8 mouse cellular contexts compared by ENCODE assay signal in the genomic region with DNA sequence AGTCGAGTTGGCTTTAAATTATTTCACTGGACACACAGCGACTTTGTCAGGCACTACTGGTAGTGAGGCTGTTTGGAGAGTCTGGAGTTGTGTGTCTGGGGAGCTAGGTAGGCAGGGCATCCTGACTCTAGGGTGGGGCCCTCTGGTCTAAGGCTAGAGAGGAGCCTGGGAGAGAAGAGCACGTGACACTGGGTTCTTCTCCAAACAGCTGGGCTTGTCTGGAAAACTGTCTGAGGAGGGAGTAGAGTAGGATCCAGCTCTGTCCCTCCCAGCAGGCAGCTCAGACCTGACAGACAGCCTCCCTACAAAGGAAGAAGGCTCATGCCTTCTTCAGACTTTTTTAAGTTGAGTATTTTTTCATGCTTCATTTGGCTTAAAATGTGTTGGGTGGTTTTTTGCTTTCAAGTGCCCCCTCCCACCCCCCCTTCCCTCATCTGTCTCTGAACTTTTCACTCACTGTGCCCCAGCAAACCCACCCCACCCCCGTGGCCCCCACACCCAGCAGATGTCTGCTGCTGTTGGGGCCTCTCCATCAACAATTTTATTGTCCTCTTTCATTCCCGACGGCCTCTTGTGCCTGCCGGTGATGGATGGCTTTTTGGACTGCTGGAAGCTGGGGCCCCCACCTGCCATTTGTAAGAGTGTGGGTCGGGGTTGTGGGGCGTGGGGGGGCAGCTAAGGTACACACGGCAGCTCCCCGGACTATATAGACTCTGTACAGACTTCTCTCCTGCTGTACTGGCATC. TPM values are rescaled to one million over a fixed set of nuclear protein-coding genes. Genes with fewer than 3 reads are reported as not detected.
DNase-seq lines count a peak whose midpoint lies in the region; ATAC-seq lines count a peak whose summit lies in the region.
"Had no signal": no experiment of that assay in that cellular context is flagged by ENCODE, and none has a peak within 500 bp of the region (broad histone marks: within the 10 kb centered on the region; RNA-seq: fewer than 3 reads in every experiment).

No protein-coding gene starts in this region.

- H3K4me2 ChIP-seq in intestine, embryonic 15.5 days (replicated peaks): peak overlapping the region; percentile 34

- peak; percentile 6 for DNase-seq in thymus, postnatal 14 days
- DNase-seq in thymus, adult 18-20 months: no peak
- peak; percentile 57 for DNase-seq in gastrocnemius, postnatal 14 days
- DNase-seq in yolk sac, embryonic 10.5 days (ENCODE audit: low spot score): peak; percentile 50
- DNase-seq in left cerebral cortex, postnatal 10 days (ENCODE audit: extremely low spot score in 1 of 2, low spot score in 2 of 2): no peak
- DNase-seq in thymus, postnatal 0 days (ENCODE audit: low spot score): no peak

- H3K36me3 ChIP-seq in intestine, embryonic 15.5 days: no peaks in the 10 kb centered on the region

- H3K9ac ChIP-seq in intestine, embryonic 15.5 days: no peak overlapping the region

- peaks cover 25% of the 10 kb centered on the region for H3K4me1 ChIP-seq in intestine, embryonic 15.5 days (replicated peaks)

- intact Hi-C loops in gastrocnemius, postnatal 14 days (cut with DNase I; ENCODE audit: low total_unique reads): no loop called here
- intact Hi-C loops in left cerebral cortex, postnatal 10 days (cut with DNase I): no loop called here

- peak overlapping the region; percentile 75 for H3K27ac ChIP-seq in intestine, embryonic 15.5 days
- H3K27ac ChIP-seq: macrophage had no signal

- H3K4me3 ChIP-seq in intestine, embryonic 15.5 days (replicated peaks): no peak overlapping the region

- peak; percentile 62 for ATAC-seq in intestine, embryonic 15.5 days

- H3K27me3 ChIP-seq in intestine, embryonic 15.5 days (replicated peaks): no peaks in the 10 kb centered on the region

- WGBS in intestine, embryonic 15.5 days: 5% methylated on average over 11 of the region's 11 CpGs

- no peaks in the 10 kb centered on the region for H3K9me3 ChIP-seq in intestine, embryonic 15.5 days

RNA-seq across cellular contexts. Expression of a gene that starts 5.7 kb away (rescaled TPM):
- total RNA-seq in gastrocnemius, postnatal 14 days (2021): 1 to 10 TPM; 4.6 to 4.7 TPM
- polyA plus RNA-seq in intestine, embryonic 15.5 days (2015; fragmentation: Nextera tagmentation; extraction: Ambion mirVana): 1.9 and 2.4 TPM in 2 replicates
- 1 to 10 TPM; 3.3 to 4.3 TPM for total RNA-seq in left cerebral cortex, postnatal 10 days (2021)
- polyA plus RNA-seq in thymus, postnatal 0 days (2015; fragmentation: Nextera tagmentation; extraction: Ambion mirVana): 0.19 and 0.20 TPM in 2 replicates

RNA-seq across cellular contexts. Expression of a gene that starts 50.2 kb away (rescaled TPM):
- not detected for total RNA-seq in gastrocnemius, postnatal 14 days (2021)
- 0.34 and 0.35 TPM in 2 replicates for polyA plus RNA-seq in intestine, embryonic 15.5 days (2015; fragmentation: Nextera tagmentation; extraction: Ambion mirVana)
- not detected for total RNA-seq in left cerebral cortex, postnatal 10 days (2021)
- 1.4 and 2.1 TPM in 2 replicates for polyA plus RNA-seq in thymus, postnatal 0 days (2015; fragmentation: Nextera tagmentation; extraction: Ambion mirVana)

Comparison
In these comparisons a context has a peak if more than half of its experiments do, and no peak if none do; other contexts are left out.
1. DNase-seq: peak in thymus, postnatal 14 days (single experiment), gastrocnemius, postnatal 14 days (single experiment) and yolk sac, embryonic 10.5 days (single experiment); none in thymus, adult 18-20 months (0 of 2), left cerebral cortex, postnatal 10 days (0 of 2) and thymus, postnatal 0 days (single experiment).